Mouse (Mus musculus) cerebellum, postnatal 4 days (tissue): Measurements from ENCODE around the gene Upf3b.
"Not testable (repeated sequence)": the region's sequence is repeated elsewhere in the genome, so short reads cannot be mapped to it uniquely, and the experiment has no call there.

Experiments
- DNase-seq, 2 experiments: peaks; one replicate each; pipeline ENCODE4 v3.0.0; 2022; ENCODE audit warnings: low spot score in 2 of 2, mixed read lengths in 1 of 2

The Upf3b gene

GRCm38 (mm10) chrX:37080345-37080744 lies 29.8 kb downstream of the Upf3b start:
- not testable (repeated sequence) for DNase-seq

DNA sequence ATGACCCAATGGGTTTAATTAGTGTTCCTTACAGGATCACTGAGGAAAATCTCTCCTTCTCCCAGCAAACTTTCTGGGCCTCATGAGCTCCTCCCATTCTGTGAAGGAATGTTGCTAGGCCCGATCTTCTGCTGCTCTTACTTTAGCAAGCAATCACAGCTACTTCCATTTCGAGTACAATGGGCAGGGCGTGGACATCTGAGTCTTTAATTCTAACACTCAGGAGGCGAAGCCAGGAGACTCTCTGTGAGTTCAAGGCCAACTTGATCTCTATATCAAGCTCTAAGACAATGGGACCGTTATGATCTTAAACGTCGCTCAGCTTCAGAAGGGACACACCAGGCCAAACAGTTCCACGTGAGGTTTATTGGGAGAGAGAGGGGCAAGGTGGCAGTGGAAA lies 33.5 kb downstream of the Upf3b start:
- DNase-seq, result no peak

GRCm38 (mm10) chrX:37074262-37074892 lies 35.7 kb downstream of the Upf3b start:
- DNase-seq, result peak; percentile 22 to 68

- no peak for DNase-seq
These were observed 41.4 kb downstream of the Upf3b start for GRCm38 (mm10) chrX:37068766-37069165.

GRCm38 (mm10) chrX:37067299-37067698 lies 42.8 kb downstream of the Upf3b start:
- no peak for DNase-seq

GRCm38 (mm10) chrX:37063902-37064301 lies 46.2 kb downstream of the Upf3b start:
- no peak for DNase-seq

DNA sequence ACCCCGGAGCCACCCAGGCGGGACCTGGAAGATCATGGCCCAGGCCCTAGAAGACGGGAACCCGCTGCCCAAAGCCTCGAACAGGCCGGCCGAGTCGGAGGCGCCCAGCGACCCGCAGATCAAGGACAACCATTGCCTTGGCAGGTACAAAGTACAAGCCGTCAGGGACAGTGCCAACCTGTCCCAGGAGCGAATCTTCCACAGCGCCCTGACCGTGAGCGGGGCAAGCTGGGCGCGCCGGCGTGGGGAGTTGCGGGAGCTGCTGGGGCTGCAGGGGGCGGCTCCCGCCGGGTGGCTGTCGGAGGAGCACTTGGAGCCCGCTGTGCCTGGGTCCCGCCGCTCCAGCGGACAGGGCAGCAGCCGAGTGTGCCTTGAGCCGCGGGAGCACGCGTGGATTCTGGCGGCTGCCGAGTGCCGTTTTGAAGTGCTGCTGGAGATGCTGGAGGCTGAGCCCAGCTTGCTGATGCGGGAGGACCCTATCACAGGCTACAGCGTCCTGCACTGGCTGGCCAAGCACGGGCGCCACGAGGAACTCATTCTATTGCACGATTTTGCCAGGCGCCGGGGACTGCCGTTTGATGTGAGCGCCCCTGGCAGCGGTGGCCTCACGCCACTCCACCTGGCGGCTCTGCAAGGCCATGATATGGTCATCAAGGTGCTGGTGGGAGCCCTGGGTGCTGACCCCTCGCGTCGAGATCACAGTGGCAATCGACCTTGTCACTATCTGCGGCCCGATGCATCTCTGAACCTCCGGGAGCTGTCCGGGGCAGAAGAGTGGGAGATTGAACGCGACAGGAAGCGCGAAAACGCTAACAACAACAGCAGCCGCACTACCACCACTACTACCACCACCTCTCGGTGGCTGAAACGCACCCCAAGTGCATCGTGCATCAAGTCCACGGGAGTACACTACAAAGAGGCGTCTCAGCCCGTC lies 61.0 kb downstream of the Upf3b start:
- no peak for DNase-seq

GRCm38 (mm10) chrX:37048066-37048889 lies 61.8 kb downstream of the Upf3b start, which contains the start of gene Sowahd:
Gene Sowahd, plus strand, starts transcription at chrX:37048845.
- no peak for DNase-seq

- DNase-seq, result peak; percentile 42 to 69
These were observed 67.4 kb downstream of the Upf3b start for GRCm38 (mm10) chrX:37042726-37043125.
